Mouse (Mus musculus) cerebellum, adult 11 months (tissue): ENCODE data around the gene Ddit4l.
"Not testable (repeated sequence)": the region's sequence is repeated elsewhere in the genome, so short reads cannot be mapped to it uniquely, and the experiment has no call there.

Experiments used
- DNase-seq: peaks from one replicate; pipeline ENCODE4 v3.0.0; 2022

Ddit4l gene

DNA sequence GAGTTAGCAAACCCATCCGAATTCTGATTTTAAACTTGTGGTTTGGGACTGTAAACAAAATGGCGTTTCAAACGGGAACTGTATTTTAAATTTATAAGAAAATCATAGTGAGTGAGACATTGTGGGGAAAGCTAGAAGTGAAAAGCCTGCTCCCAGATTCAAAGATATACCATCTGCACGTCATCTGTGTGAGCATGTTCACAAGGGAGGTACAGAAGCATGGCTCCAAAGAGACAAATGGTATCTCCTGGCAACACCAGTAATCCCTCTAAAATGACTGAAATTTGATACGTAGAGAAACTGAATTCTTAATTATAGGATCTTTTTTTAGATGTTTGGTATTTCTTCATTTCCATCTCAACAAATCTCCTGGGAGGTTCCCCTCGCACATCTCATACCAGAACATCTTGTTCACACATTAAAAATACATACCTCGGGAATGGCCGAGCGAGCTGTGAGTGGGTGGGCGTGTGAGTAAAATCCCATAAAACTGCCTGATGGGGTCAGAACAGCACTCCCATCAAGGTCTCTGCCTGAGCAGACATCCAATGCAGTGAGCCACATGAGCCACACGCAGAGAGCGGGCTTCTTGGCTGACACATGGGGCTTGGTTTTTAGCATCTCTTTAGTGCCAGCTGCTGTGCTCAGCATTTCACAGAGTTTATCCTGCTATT lies 26.2 kb downstream of the Ddit4l start:
- no peak for DNase-seq

DNA sequence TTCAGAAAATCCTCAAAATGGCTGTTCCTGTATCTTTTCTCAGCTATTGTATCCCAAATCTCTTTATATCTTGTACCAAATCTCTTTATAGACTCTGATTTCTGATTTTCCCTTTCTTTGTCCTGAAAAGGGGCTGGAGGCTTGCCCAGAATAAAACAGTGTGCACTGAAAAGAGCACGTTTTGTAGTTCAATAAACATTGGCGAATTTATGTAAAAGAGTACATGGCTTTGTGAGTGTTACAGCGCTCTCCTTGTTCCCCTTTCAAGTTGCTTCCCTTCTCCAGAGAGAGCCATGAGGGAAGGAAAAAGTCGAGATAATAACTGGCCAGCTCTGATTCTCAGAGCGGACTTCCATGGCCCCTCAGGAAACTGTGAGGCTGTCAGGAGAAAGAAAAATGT lies 27.7 kb downstream of the Ddit4l start:
- no peak for DNase-seq

DNA sequence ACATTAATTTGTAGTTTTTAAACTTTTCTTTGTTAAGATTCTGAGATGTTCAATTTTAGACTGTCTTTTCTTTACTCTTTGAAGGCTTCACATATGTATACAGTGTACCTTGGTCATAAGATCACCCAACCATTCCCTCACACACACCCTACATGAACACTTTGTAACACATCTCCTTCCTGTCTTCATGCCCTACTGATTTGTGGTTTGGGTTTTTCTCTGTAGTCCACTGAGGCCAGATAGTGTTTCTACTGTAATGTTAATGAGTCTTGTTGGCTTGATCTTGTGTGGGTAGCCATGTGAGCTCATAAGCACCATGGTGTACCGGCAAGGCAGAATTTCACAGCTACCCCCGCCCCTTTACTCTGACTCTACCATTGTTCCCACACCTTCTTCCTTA lies 31.4 kb downstream of the Ddit4l start:
- no peak for DNase-seq

DNA sequence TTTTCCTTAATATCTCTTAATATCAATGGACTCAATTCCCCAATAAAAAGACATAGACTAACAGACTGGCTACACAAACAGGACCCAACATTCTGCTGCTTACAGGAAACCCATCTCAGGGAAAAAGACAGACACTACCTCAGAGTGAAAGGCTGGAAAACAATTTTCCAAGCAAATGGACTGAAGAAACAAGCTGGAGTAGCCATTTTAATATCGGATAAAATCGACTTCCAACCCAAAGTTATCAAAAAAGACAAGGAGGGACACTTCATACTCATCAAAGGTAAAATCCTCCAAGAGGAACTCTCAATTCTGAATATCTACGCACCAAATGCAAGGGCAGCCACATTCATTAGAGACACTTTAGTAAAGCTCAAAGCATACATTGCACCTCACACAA lies 49.8 kb downstream of the Ddit4l start, which contains the start of gene Gm21962:
Gm21962 (plus strand) TSS at position 301 of the 400 bp plus-strand sequence.
- DNase-seq, result not testable (repeated sequence)
